Mouse (Mus musculus) olfactory bulb, adult 2 months (tissue): ENCODE data around the gene Auts2. TPM values are rescaled to one million over a fixed set of nuclear protein-coding genes. Genes with fewer than 3 reads are reported as not detected.

Source experiments
- H3K27ac ChIP-seq: fragments of 200-500 bp; 2 replicates; pipeline ENCODE4 v1.5.1; 2012; ENCODE audit warnings: low read depth, low read length; ENCODE audit not compliant: insufficient read depth
- H3K4me1 ChIP-seq: fragments of 200-500 bp; 2 replicates; pipeline ENCODE4 v1.6.1; 2012; ENCODE audit warnings: low read length; ENCODE audit not compliant: control insufficient read depth, insufficient read depth
- H3K4me3 ChIP-seq: fragments of 200-500 bp; 2 replicates; pipeline ENCODE4 v1.5.1; 2012; ENCODE audit warnings: mild to moderate bottlenecking, low read depth, low read length, moderate library complexity; ENCODE audit not compliant: insufficient read depth
- CTCF ChIP-seq: fragments of 200-500 bp; IDR thresholded peaks from 2 replicates; pipeline ENCODE4 v1.5.1; 2012; ENCODE audit warnings: low read depth, mild to moderate bottlenecking, low read length, moderate library complexity; ENCODE audit not compliant: insufficient read depth
- POLR2A ChIP-seq: fragments of 200-500 bp; IDR thresholded peaks from 2 replicates; pipeline ENCODE4 v1.6.1; 2012; ENCODE audit warnings: mild to moderate bottlenecking, low read depth, low read length, moderate library complexity; ENCODE audit not compliant: insufficient read depth
- WGBS: fragments of 180-500 bp; shearing (Covaris S2); methylation state at CpG from one replicate; pipeline ENCODE4 v1.1.7; 2018; 5-methylcytosine and 5-hydroxymethylcytosine counted together
- polyA plus RNA-seq: library from polyadenylated mRNA; stranded (reverse); fragments of >200 nt; gene quantifications from 2 replicates; pipeline ENCODE4 v1.2.4, GENCODE M21; 2012; ENCODE audit warnings: low replicate concordance; ENCODE audit not compliant: missing spikeins, insufficient read depth, insufficient read length

The Auts2 gene
- polyA plus RNA-seq, 1 experiment = not detected

DNA sequence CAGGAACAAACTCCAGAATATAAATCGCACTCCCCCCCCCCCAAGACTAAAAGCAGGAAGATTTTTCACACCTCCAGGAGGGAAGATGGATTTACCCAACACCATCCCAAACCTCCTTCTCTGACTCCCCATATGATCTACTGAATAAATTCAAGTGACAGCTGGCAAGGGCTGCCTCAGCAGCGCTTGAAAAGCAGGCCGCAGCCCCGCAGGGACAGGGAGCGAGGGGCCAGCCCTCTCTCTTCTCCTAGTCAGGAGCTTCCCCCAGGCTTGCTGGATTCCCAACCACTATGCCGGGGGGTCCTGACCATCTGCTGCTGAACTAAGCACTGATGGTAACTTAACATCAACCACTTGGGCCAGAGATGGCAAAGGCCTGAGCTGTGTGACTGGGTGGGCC lies 995.2 kb downstream of the Auts2 start:
- TF ChIP-seq CTCF (no peak), POLR2A (no peak)
- Histone ChIP-seq H3K4me1 (peaks cover 5% of the 10 kb centered on the region), H3K27ac (no peak overlapping the region), H3K4me3 (no peak overlapping the region)
- WGBS = 83% methylated on average over 6 of the region's 6 CpGs

DNA sequence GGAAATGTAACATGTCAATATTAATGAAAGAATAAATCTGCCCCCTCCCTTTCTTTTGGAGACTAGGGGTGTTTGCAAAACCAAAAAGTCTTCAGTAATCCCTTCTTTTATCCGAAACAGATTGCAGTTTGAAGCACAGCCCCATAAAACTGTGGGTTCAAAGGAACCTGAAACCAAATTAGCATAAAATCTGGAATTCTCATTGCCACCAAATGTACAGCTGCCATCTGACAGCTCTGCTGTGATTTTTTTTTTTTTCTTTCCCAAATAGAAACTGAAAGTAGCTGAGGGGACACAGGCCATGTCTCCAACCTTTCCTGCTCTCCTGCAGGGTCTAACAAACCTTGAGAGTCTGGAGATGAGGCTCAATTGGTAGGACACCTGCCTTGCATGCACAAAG lies 996.7 kb downstream of the Auts2 start:
- Histone ChIP-seq H3K4me1 (peaks cover 5% of the 10 kb centered on the region), H3K27ac (no peak overlapping the region), H3K4me3 (no peak overlapping the region)
- no peak for TF ChIP-seq POLR2A
- no peak for TF ChIP-seq CTCF
- WGBS = 90% methylated on average over 1 of the region's 1 CpGs

DNA sequence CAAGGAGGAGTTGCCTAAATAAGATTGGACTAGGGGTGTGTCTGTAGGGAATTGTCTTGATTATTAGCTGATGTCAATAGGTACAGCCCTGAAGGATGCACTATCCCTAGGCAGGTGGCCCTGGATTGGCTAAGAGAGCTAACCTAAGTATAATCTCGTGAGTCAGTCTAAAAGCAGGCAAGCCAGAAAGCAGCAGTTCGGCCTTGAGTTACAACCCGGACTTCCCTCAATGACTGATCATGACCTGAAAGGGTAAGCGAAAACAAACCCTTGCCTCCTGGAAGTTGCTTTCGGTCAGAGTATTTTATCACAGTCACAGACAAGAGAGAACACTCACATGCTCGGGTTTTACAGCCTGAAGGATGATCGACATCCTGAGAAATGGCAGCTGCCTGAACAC lies 998.8 kb downstream of the Auts2 start:
- WGBS = 97% methylated on average over 7 of the region's 7 CpGs

DNA sequence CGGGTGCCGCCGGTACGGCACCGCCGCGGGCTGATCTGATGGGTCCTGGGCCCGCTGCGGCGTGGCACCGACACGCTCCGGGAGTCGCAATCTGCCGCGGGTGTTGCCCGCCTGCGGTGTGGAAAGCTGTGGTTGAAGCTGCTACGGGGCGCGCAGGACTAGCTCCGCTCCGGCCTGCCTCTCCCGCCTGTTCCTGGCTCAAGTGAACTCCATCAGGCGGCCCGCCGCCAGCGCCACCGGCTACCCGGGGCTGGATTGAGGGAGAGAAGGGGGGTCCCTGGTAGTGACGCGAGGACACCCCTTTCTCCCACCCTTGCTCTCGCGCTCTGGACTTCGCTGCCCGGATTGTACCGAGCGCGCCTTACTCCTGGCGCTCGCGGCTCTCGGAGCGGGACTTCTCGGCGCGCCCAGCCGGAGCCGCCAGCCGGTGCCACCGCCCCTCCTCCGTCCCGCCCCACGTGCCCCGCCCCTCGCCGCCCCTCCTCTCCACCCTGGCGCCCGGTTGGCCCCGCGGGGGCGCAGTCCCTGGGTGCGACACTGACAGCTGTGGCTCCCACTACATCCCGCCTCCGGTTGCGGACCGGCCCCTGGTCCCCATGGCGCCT lies 1004.7 kb downstream of the Auts2 start:
- TF ChIP-seq CTCF = no peak
- no peak for TF ChIP-seq POLR2A
- under 1% methylated on average over 63 of the region's 68 CpGs for WGBS
- Histone ChIP-seq H3K27ac (no peak overlapping the region), H3K4me3 (peak overlapping the region; percentile 57), H3K4me1 (peaks cover 8% of the 10 kb centered on the region; the same call in 1 of the 2 replicates)

More for the DNA sequence above, 998.8 kb downstream of the Auts2 start:
- Histone ChIP-seq H3K4me3 (no peak overlapping the region), H3K4me1 (peaks cover 4% of the 10 kb centered on the region), H3K27ac (no peak overlapping the region)
- TF ChIP-seq CTCF = no peak

DNA sequence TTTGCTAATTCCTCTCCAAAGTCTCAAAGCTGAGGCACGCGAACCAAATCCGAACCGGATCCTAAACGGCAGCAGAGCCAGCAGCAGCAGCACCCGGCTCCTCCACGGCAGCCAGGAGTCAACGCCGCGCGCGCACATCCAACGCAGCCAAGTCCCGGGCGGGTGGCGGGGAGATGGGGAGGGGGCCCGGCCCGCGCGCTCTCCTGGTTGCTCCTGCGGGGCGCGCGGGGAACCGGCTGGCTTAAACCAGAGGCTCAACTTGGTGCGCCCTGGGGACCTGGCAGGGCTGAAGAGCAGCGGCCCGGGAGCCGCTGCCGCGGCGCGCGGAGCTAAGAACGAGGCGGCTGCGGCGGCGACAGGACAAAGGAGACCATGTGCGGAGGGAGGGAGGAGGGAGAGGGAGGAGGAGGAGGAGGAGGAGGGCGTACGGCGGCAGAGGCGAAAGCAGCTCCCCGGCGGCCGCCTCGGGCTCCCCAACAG lies 1005.3 kb downstream of the Auts2 start:
- TF ChIP-seq CTCF = no peak
- TF ChIP-seq POLR2A = no peak
- Histone ChIP-seq H3K4me3 (peak overlapping the region; percentile 57), H3K27ac (no peak overlapping the region), H3K4me1 (peaks cover 8% of the 10 kb centered on the region; the same call in 1 of the 2 replicates)
- WGBS = under 1% methylated on average over 48 of the region's 48 CpGs

DNA sequence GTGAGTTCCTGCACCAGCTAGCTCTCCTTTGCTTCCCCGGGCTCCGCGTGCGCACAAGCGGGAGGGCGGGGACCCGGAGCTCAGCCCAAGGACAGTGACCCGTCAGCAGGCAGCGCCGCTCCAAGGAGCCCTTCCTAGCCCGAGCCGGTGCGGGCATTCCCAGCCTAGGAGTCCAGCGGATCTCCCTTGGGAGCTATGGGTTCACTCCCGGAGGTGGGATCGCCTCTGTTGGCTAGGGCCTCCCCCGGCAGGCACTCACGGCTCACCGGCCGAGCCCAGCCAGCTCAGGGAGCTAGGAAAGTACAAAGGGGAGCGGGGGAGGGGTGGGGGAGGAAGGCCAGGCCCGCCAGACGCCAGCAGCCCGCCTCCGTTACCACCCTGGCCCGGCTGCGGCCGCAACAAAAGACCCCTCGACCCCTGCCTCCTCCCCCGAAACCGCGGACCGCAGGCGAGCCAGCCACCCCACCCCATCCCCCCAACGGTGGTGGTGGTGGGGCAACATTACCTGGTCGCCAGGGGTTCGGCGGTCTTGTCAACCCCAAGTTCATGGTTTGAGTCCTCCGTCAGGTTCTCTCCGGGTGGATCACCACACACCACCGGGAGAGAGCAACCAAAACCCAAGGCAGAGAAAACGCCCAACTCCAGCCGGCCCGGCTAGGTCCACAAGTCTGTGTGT lies 1005.9 kb downstream of the Auts2 start:
- TF ChIP-seq POLR2A (no peak), CTCF (no peak)
- peaks cover 8% of the 10 kb centered on the region; the same call in 1 of the 2 replicates for H3K4me1 ChIP-seq
- 2% methylated on average over 43 of the region's 44 CpGs for WGBS
- H3K4me3 ChIP-seq = peak overlapping the region; percentile 57
- no peak overlapping the region for H3K27ac ChIP-seq

DNA sequence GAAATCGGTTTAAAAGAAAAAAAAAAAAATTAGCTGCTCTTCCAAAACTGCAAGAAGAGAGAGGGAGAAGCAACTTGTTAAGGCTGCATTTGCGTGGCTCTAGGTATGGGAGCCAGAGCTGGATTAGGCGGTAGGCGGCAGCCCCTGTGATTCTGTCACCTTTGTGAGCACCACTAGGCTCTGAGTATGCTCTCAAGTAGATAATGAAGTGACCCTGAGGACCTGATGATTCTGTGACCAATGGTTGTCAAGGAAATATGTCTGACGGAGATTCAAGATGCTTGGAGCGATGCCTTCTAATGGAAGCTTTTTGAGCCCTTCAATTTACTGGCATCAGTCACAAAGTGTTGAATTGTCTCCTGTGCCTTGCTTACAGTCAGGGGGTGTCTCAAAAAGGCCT lies 1007.4 kb downstream of the Auts2 start:
- no peak overlapping the region for H3K27ac ChIP-seq

DNA sequence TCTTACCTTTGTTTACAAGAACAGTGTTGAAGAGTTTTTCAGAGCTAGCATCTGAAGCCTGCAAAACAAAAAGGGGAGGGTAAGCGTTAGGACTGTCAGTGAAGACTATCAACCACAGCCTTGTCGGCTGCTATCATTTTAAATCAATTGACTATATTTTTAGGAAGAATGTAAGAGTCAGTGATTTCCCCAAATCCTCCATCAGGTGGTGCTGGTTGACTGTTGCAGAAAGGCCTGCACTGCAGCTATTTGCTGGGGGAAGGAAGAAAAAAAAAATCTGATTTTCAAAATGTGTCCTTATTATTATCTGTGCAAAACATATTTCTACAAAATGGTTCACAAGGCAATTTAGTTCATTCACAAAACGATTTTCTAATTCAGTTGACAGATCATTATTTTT lies 1009.3 kb downstream of the Auts2 start:
- Histone ChIP-seq H3K27ac (no peak overlapping the region), H3K4me3 (no peak overlapping the region), H3K4me1 (peaks cover 13% of the 10 kb centered on the region; the same call in 1 of the 2 replicates)
- WGBS = 26% methylated on average over 3 of the region's 3 CpGs
- TF ChIP-seq POLR2A (no peak), CTCF (no peak)

More for the DNA sequence above, 1007.4 kb downstream of the Auts2 start:
- H3K4me1 ChIP-seq = peaks cover 13% of the 10 kb centered on the region; the same call in 1 of the 2 replicates
- H3K4me3 ChIP-seq = no peak overlapping the region
- no peak for TF ChIP-seq CTCF
- TF ChIP-seq POLR2A = no peak
- 68% methylated on average over 6 of the region's 6 CpGs for WGBS
